Mouse (Mus musculus) thymus, adult 2 months (tissue): Measurements from ENCODE around the gene Mpzl3. TPM values are rescaled to one million over a fixed set of nuclear protein-coding genes. Genes with fewer than 3 reads are reported as not detected.

Source experiments
- DNase-seq: peaks from one replicate; pipeline ENCODE4 v3.0.0; 2021
- H3K27ac ChIP-seq: fragments of 200-500 bp; 2 replicates; pipeline ENCODE4 v1.5.1; 2012; ENCODE audit warnings: low read length, control low read depth; ENCODE audit not compliant: control insufficient read depth, insufficient read depth
- H3K27me3 ChIP-seq: fragments of 200-500 bp; 2 replicates; pipeline ENCODE4 v1.6.1; 2012; ENCODE audit warnings: mild to moderate bottlenecking, low read length, moderate library complexity, mixed read lengths; ENCODE audit not compliant: control insufficient read depth, insufficient read depth
- H3K36me3 ChIP-seq: fragments of 200-500 bp; 2 replicates; pipeline ENCODE4 v1.6.1; 2012; ENCODE audit warnings: mild to moderate bottlenecking, low read length, moderate library complexity; ENCODE audit not compliant: control insufficient read depth, insufficient read depth
- H3K4me1 ChIP-seq: fragments of 200-500 bp; replicated peaks from 2 replicates; pipeline ENCODE4 v1.6.1; 2012; ENCODE audit warnings: low read length; ENCODE audit not compliant: control insufficient read depth, insufficient read depth
- H3K4me3 ChIP-seq: fragments of 200-500 bp; 2 replicates; pipeline ENCODE4 v1.5.1; 2012; ENCODE audit warnings: mild to moderate bottlenecking, low read length, control low read depth, moderate library complexity; ENCODE audit not compliant: control insufficient read depth, insufficient read depth
- CTCF ChIP-seq: fragments of 200-500 bp; IDR thresholded peaks from 2 replicates; pipeline ENCODE4 v1.5.1; 2012; ENCODE audit warnings: mild to moderate bottlenecking, control low read depth, low read length, moderate library complexity, borderline replicate concordance; ENCODE audit not compliant: control insufficient read depth, poor library complexity, insufficient read depth; ENCODE audit errors: extremely low read depth
- POLR2A ChIP-seq: fragments of 200-500 bp; IDR thresholded peaks from 2 replicates; pipeline ENCODE4 v1.6.1; 2012; ENCODE audit warnings: mild to moderate bottlenecking, low read length, control low read depth, moderate library complexity; ENCODE audit not compliant: control insufficient read depth, poor library complexity, insufficient read depth; ENCODE audit errors: extremely low read depth
- WGBS: fragments of 180-500 bp; shearing (Covaris S2); methylation state at CpG from one replicate; pipeline ENCODE4 v1.1.7; 2018; 5-methylcytosine and 5-hydroxymethylcytosine counted together
- polyA plus RNA-seq: library from polyadenylated mRNA; depleted of rRNA; stranded (reverse); fragments of >200 nt; gene quantifications from 2 replicates; pipeline ENCODE4 v1.2.3, GENCODE M21; 2012

Mpzl3 gene
- polyA plus RNA-seq, 1 experiment = 7.3 TPM

DNA sequence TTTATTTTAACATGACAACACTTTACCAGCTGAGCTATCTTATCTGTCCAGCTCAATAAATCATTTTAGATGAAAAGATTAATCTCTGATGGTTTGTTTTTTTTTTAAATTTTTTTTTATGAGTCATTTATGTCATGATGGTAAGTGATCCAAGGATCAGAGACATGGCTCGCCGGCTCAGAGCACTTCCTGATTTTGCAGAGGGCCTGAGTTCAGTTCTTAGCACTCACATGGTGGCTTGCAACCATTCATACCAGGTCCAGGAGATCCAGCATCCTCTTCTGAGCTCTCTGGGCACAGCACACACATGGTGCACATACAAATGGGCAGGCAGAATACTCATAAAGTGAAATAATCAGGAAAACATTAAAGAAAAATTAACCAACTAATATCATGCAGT is 4.7 kb upstream of the Mpzl3 start:
- Histone ChIP-seq H3K36me3 (no peaks in the 10 kb centered on the region), H3K4me3 (no peak overlapping the region), H3K4me1 (no peaks in the 10 kb centered on the region), H3K27me3 (no peaks in the 10 kb centered on the region), H3K27ac (no peak overlapping the region)
- 90% methylated on average over 2 of the region's 2 CpGs for WGBS
- DNase-seq = no peak
- TF ChIP-seq POLR2A (no peak), CTCF (no peak)

- peak overlapping the region; percentile 58 for H3K27ac ChIP-seq
- H3K36me3 ChIP-seq = no peaks in the 10 kb centered on the region
- no peak overlapping the region for H3K4me3 ChIP-seq
- peaks cover 16% of the 10 kb centered on the region for H3K4me1 ChIP-seq
- TF ChIP-seq CTCF (no peak), POLR2A (no peak)
- 53% methylated on average over 5 of the region's 5 CpGs for WGBS
- no peaks in the 10 kb centered on the region for H3K27me3 ChIP-seq
- DNase-seq = peak; percentile 33
These were observed 3.4 kb downstream of the Mpzl3 start for GRCm38 (mm10) chr9:45058304-45058940.

DNA sequence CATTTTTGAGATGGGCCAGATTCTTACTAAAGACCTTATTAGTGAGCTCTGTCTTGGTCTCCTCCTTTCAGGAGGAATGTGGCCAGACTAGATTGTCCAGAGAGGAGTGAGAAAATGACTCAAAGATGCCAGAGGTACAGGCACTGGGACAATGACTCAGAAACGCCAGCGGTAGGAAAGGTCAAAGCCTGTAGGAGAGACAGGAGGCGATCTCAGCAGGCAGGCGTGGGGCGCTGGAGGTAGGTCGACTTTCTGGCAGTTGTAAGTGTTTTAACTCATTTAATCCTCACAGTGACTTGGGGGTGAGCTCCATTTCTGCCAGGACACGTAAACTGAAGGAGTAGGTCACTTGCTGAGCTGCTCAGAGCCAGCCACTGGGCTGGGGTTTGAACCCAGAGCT is 5.2 kb downstream of the Mpzl3 start:
- no peaks in the 10 kb centered on the region for H3K27me3 ChIP-seq
- no peaks in the 10 kb centered on the region for H3K36me3 ChIP-seq
- no peak for DNase-seq
- H3K4me3 ChIP-seq = no peak overlapping the region
- no peak overlapping the region for H3K27ac ChIP-seq
- no peak for TF ChIP-seq CTCF
- TF ChIP-seq POLR2A = no peak
- H3K4me1 ChIP-seq = peaks cover 16% of the 10 kb centered on the region
- 87% methylated on average over 7 of the region's 7 CpGs for WGBS

- 4% methylated on average over 3 of the region's 3 CpGs for WGBS
- Histone ChIP-seq H3K27me3 (no peaks in the 10 kb centered on the region), H3K36me3 (no peaks in the 10 kb centered on the region), H3K4me1 (peaks cover 13% of the 10 kb centered on the region), H3K4me3 (no peak overlapping the region), H3K27ac (no peak overlapping the region)
- no peak for DNase-seq
- no peak for TF ChIP-seq POLR2A
These were observed 7.7 kb downstream of the Mpzl3 start for GRCm38 (mm10) chr9:45062677-45063076.

- no peak overlapping the region for H3K4me3 ChIP-seq
- TF ChIP-seq POLR2A (no peak), CTCF (no peak)
- no peak for DNase-seq
- no peak overlapping the region for H3K27ac ChIP-seq
- H3K27me3 ChIP-seq = no peaks in the 10 kb centered on the region
- H3K4me1 ChIP-seq = peaks cover 7% of the 10 kb centered on the region
- WGBS = 95% methylated on average over 6 of the region's 6 CpGs
- H3K36me3 ChIP-seq = 0 out of 2 replicates have a peak, but pooled peaks cover 4% of the 10 kb centered on the region
These were observed 9.4 kb downstream of the Mpzl3 start for GRCm38 (mm10) chr9:45064421-45064820.

DNA sequence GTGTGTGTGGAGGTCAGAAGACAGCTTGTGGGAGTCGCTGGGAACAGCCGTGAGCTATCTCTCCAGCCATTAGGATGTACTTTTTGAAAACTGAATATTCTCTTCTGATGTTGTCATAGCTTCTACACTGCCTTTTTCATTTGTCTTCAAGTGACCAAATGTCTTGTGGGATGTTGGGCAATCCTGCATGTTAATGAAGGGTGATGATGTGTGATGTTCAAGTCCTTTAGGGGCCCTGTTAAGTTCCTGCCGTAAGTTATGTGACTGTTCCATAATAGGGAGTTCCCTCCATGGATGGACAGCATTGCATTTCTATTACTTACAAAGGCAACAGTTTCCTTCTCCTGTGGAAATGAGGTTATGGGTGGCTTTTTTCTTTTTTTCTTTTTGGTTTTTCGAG is 11.7 kb downstream of the Mpzl3 start:
- 0 out of 2 replicates have a peak, but pooled peaks cover 6% of the 10 kb centered on the region for H3K36me3 ChIP-seq
- H3K4me1 ChIP-seq = peaks cover 7% of the 10 kb centered on the region
- no peaks in the 10 kb centered on the region for H3K27me3 ChIP-seq
- WGBS = 91% methylated on average over 4 of the region's 4 CpGs
- no peak for DNase-seq
- TF ChIP-seq POLR2A = no peak
- no peak overlapping the region for H3K4me3 ChIP-seq
- H3K27ac ChIP-seq = no peak overlapping the region

GRCm38 (mm10) chr9:45071800-45072199 is 16.8 kb downstream of the Mpzl3 start:
- no peaks in the 10 kb centered on the region for H3K4me1 ChIP-seq
- H3K4me3 ChIP-seq = no peak overlapping the region
- H3K27me3 ChIP-seq = no peaks in the 10 kb centered on the region
- H3K36me3 ChIP-seq = 0 out of 2 replicates have a peak, but pooled peaks cover 9% of the 10 kb centered on the region
- TF ChIP-seq POLR2A (no peak), CTCF (no peak)
- H3K27ac ChIP-seq = no peak overlapping the region
- 89% methylated on average over 3 of the region's 3 CpGs for WGBS
- DNase-seq = no peak
